Mouse (Mus musculus) intestine, embryonic 15.5 days (tissue): ENCODE data around the gene Echdc3. TPM values are rescaled to one million over a fixed set of nuclear protein-coding genes. Genes with fewer than 3 reads are reported as not detected.

ENCODE experiments used
- ATAC-seq: fragments of 200-750 bp; cut with Nextera tagmentation; 2 replicates; pipeline ENCODE4 v1.8.0; 2017; ENCODE audit warnings: moderate TSS enrichment, moderate library complexity
- H3K27ac ChIP-seq: fragments of 300-500 bp; sonication (generic); 2 replicates; pipeline ENCODE4 v1.5.1; 2015; ENCODE audit warnings: mild to moderate bottlenecking, inconsistent platforms
- H3K27me3 ChIP-seq: fragments of 300-500 bp; sonication (generic); replicated peaks from 2 replicates; pipeline ENCODE4 v1.6.1; 2015; ENCODE audit warnings: inconsistent platforms
- H3K36me3 ChIP-seq: fragments of 300-500 bp; sonication (generic); 2 replicates; pipeline ENCODE4 v1.6.1; 2015; ENCODE audit warnings: inconsistent platforms
- H3K4me1 ChIP-seq: fragments of 300-500 bp; sonication (generic); replicated peaks from 2 replicates; pipeline ENCODE4 v1.6.1; 2015; ENCODE audit warnings: inconsistent platforms
- H3K4me2 ChIP-seq: fragments of 300-500 bp; sonication (generic); replicated peaks from 2 replicates; pipeline ENCODE4 v1.6.1; 2015; ENCODE audit warnings: mild to moderate bottlenecking, inconsistent platforms
- H3K4me3 ChIP-seq: fragments of 300-500 bp; sonication (generic); replicated peaks from 2 replicates; pipeline ENCODE4 v1.5.1; 2015; ENCODE audit warnings: inconsistent platforms
- H3K9ac ChIP-seq: fragments of 300-500 bp; sonication (generic); 2 replicates; pipeline ENCODE4 v1.6.1; 2015; ENCODE audit warnings: inconsistent platforms
- H3K9me3 ChIP-seq: fragments of 300-500 bp; sonication (generic); 2 replicates; pipeline ENCODE4 v1.6.1; 2016; ENCODE audit warnings: inconsistent platforms
- WGBS: fragments of 180-500 bp; shearing (Covaris S2); methylation state at CpG from one replicate; pipeline ENCODE4 v1.1.7; 2015; 5-methylcytosine and 5-hydroxymethylcytosine counted together
- polyA plus RNA-seq: library from polyadenylated mRNA; unstranded; fragments of >200 nt; fragmentation: Nextera tagmentation; extraction: Ambion mirVana; gene quantifications from 2 replicates; pipeline ENCODE4 v1.2.1, GENCODE M21; 2015

The Echdc3 gene
- polyA plus RNA-seq, 1 experiment from 2014 or later: 12.0 TPM

DNA sequence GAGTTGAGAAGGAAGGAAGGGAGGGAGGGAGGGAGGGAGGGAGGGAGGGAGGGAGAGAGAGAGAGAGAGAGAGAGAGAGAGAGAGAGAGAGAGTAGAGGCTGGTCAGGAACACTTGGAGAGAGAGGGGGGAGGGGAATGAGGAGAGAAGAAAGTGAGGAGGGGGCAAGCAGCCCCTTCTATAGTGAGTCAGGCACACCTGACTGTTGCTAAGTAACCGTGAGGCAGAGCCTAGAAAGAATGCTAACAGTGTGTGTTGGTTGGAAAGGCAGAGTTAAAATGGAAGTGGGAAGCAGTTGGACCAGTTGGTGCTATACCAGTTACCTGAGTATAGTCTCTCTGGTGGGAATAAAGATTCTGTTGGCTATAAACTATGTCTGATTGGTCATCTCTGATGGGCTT, 27.2 kb upstream of the Echdc3 start:
- Histone ChIP-seq H3K9ac (no peak overlapping the region), H3K4me2 (no peak overlapping the region), H3K4me1 (no peaks in the 10 kb centered on the region), H3K4me3 (no peak overlapping the region), H3K27me3 (no peaks in the 10 kb centered on the region), H3K36me3 (no peaks in the 10 kb centered on the region), H3K9me3 (no peaks in the 10 kb centered on the region), H3K27ac (no peak overlapping the region)
- ATAC-seq: no peak
- WGBS: 67% methylated on average over 1 of the region's 1 CpGs

- ATAC-seq: no peak
- no peak overlapping the region for H3K27ac ChIP-seq
- WGBS: 63% methylated on average over 4 of the region's 4 CpGs
Measured at GRCm38 (mm10) chr2:6239333-6239732, 26.5 kb upstream of the Echdc3 start.

DNA sequence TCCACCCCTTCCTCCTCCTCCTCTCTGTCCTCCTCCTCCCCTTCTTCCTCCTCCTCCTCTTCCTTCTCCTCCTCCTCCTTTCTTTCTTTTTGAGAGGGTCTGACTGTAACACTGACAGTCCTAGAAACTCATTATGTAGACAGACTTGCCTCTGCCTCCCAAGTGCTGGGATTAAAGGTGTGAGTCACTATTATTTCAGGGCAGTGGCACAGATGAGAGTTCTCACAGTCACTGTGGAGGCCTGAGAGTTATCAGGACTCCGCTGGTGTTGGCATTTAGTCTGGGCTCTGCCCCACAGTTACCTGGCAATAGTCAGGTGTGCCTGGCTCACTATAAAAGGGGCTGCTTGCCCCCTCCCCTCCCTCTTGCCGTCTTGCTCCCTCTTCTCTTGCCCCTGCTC, 25.8 kb upstream of the Echdc3 start:
- no peaks in the 10 kb centered on the region for H3K9me3 ChIP-seq
- no peak overlapping the region for H3K9ac ChIP-seq
- WGBS: 57% methylated on average over 2 of the region's 2 CpGs
- H3K4me3 ChIP-seq: no peak overlapping the region
- H3K4me1 ChIP-seq: no peaks in the 10 kb centered on the region
- H3K27me3 ChIP-seq: no peaks in the 10 kb centered on the region
- no peak overlapping the region for H3K27ac ChIP-seq
- no peak overlapping the region for H3K4me2 ChIP-seq
- peak; percentile 72 for ATAC-seq
- H3K36me3 ChIP-seq: no peaks in the 10 kb centered on the region

More at GRCm38 (mm10) chr2:6239333-6239732, 26.5 kb upstream of the Echdc3 start:
- no peaks in the 10 kb centered on the region for H3K27me3 ChIP-seq
- no peak overlapping the region for H3K4me3 ChIP-seq
- H3K9me3 ChIP-seq: no peaks in the 10 kb centered on the region
- no peak overlapping the region for H3K4me2 ChIP-seq
- no peaks in the 10 kb centered on the region for H3K36me3 ChIP-seq
- H3K9ac ChIP-seq: no peak overlapping the region
- H3K4me1 ChIP-seq: no peaks in the 10 kb centered on the region

DNA sequence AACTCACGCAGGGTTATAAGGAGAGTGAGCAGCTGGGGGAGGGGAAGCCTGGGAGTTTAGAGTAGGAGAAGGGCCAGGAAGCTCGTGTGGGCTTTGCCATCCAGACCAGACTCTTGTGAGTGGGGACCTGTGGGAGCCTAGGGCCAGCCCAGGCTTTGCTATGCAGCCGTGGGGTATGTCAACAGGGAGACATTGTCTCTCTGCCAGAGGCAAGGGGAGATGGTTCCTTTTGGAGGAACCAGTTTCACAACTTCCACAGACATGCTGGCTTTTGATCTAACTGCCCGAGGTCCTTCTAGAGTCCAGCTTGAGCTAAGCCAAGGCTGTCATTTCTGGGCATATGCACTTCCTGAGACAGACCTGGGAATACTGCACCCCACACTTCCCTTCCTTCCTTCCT, 25.4 kb upstream of the Echdc3 start:
- H3K9ac ChIP-seq: no peak overlapping the region
- no peaks in the 10 kb centered on the region for H3K36me3 ChIP-seq
- no peak overlapping the region for H3K27ac ChIP-seq
- no peak overlapping the region for H3K4me3 ChIP-seq
- peak; percentile 48 for ATAC-seq
- no peak overlapping the region for H3K4me2 ChIP-seq
- WGBS: 48% methylated on average over 4 of the region's 4 CpGs
- no peaks in the 10 kb centered on the region for H3K4me1 ChIP-seq
- H3K27me3 ChIP-seq: no peaks in the 10 kb centered on the region
- H3K9me3 ChIP-seq: no peaks in the 10 kb centered on the region

GRCm38 (mm10) chr2:6233353-6233752, 20.5 kb upstream of the Echdc3 start:
- H3K36me3 ChIP-seq: no peaks in the 10 kb centered on the region
- 57% methylated on average over 6 of the region's 6 CpGs for WGBS
- no peak for ATAC-seq
- no peaks in the 10 kb centered on the region for H3K9me3 ChIP-seq
- no peak overlapping the region for H3K4me2 ChIP-seq
- no peak overlapping the region for H3K4me3 ChIP-seq
- H3K27me3 ChIP-seq: no peaks in the 10 kb centered on the region
- H3K4me1 ChIP-seq: no peaks in the 10 kb centered on the region
- no peak overlapping the region for H3K9ac ChIP-seq
- H3K27ac ChIP-seq: no peak overlapping the region

DNA sequence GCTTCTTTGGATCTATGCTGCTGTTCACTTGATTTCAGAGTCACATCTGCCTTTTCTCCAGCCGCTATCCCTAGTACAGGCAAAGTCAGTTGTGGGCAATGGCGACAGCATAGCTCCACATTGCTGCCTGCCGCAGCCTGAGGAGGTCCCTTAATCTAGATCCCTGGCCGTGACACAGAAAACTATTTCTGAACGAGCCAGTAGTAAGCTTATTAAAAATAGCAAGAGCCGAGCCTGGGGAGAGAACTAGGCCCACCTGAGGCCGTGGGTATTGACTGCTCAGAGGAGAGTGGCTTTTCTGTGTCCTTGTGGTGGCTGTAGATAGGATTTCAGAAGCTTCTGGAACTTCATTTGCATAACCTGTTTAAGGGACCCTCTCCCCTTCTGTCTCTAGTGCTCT, 19.9 kb upstream of the Echdc3 start:
- no peak for ATAC-seq
- H3K4me3 ChIP-seq: no peak overlapping the region
- H3K4me2 ChIP-seq: no peak overlapping the region
- no peaks in the 10 kb centered on the region for H3K9me3 ChIP-seq
- 81% methylated on average over 7 of the region's 7 CpGs for WGBS
- H3K4me1 ChIP-seq: no peaks in the 10 kb centered on the region
- no peaks in the 10 kb centered on the region for H3K27me3 ChIP-seq
- no peak overlapping the region for H3K27ac ChIP-seq
- H3K9ac ChIP-seq: no peak overlapping the region
- no peaks in the 10 kb centered on the region for H3K36me3 ChIP-seq

- no peaks in the 10 kb centered on the region for H3K9me3 ChIP-seq
- 0 out of 2 replicates have a peak, but pooled peaks cover 3% of the 10 kb centered on the region for H3K4me1 ChIP-seq
- WGBS: 77% methylated on average over 6 of the region's 6 CpGs
- H3K36me3 ChIP-seq: no peaks in the 10 kb centered on the region
- H3K27ac ChIP-seq: no peak overlapping the region
- H3K4me2 ChIP-seq: no peak overlapping the region
- no peak overlapping the region for H3K4me3 ChIP-seq
- ATAC-seq: no peak
- no peak overlapping the region for H3K9ac ChIP-seq
- H3K27me3 ChIP-seq: no peaks in the 10 kb centered on the region
Measured at GRCm38 (mm10) chr2:6230865-6231264, 18.0 kb upstream of the Echdc3 start.

- 71% methylated on average over 5 of the region's 5 CpGs for WGBS
- H3K27me3 ChIP-seq: no peaks in the 10 kb centered on the region
- ATAC-seq: no peak
Measured at GRCm38 (mm10) chr2:6229597-6230290, 16.9 kb upstream of the Echdc3 start.

DNA sequence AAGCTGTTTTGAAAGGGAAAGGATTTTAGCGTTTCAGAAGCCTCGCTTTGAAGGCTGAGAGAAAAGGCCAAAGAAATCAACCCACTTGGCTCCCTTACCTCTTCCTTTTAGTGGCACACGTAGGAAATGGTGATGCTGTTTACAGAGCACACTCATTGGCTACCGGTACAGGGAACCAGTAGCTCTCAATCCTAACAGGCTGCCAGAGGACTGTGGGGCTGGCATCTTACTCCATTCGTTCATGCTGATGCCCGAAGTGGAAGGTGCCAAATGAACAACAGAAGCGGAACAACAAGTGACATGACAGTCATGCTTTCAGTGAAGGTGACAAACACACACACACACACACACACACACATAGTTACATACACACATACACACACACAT, 14.2 kb upstream of the Echdc3 start:
- no peaks in the 10 kb centered on the region for H3K27me3 ChIP-seq
- WGBS: 85% methylated on average over 7 of the region's 7 CpGs
- H3K4me1 ChIP-seq: 0 out of 2 replicates have a peak, but pooled peaks cover 3% of the 10 kb centered on the region
- ATAC-seq: no peak
- H3K4me2 ChIP-seq: no peak overlapping the region
- no peaks in the 10 kb centered on the region for H3K9me3 ChIP-seq
- H3K27ac ChIP-seq: no peak overlapping the region
- no peaks in the 10 kb centered on the region for H3K36me3 ChIP-seq
- no peak overlapping the region for H3K4me3 ChIP-seq
- no peak overlapping the region for H3K9ac ChIP-seq

More at GRCm38 (mm10) chr2:6229597-6230290, 16.9 kb upstream of the Echdc3 start:
- Histone ChIP-seq H3K36me3 (no peaks in the 10 kb centered on the region), H3K9ac (no peak overlapping the region), H3K4me2 (no peak overlapping the region), H3K4me1 (0 out of 2 replicates have a peak, but pooled peaks cover 3% of the 10 kb centered on the region), H3K4me3 (no peak overlapping the region), H3K9me3 (no peaks in the 10 kb centered on the region), H3K27ac (no peak overlapping the region)

GRCm38 (mm10) chr2:6226361-6227058, 13.7 kb upstream of the Echdc3 start:
- Histone ChIP-seq H3K4me1 (0 out of 2 replicates have a peak, but pooled peaks cover 3% of the 10 kb centered on the region), H3K9ac (no peak overlapping the region), H3K4me2 (no peak overlapping the region), H3K4me3 (no peak overlapping the region), H3K9me3 (no peaks in the 10 kb centered on the region), H3K36me3 (no peaks in the 10 kb centered on the region), H3K27ac (no peak overlapping the region), H3K27me3 (no peaks in the 10 kb centered on the region)
- no peak for ATAC-seq
- WGBS: 78% methylated on average over 10 of the region's 10 CpGs

DNA sequence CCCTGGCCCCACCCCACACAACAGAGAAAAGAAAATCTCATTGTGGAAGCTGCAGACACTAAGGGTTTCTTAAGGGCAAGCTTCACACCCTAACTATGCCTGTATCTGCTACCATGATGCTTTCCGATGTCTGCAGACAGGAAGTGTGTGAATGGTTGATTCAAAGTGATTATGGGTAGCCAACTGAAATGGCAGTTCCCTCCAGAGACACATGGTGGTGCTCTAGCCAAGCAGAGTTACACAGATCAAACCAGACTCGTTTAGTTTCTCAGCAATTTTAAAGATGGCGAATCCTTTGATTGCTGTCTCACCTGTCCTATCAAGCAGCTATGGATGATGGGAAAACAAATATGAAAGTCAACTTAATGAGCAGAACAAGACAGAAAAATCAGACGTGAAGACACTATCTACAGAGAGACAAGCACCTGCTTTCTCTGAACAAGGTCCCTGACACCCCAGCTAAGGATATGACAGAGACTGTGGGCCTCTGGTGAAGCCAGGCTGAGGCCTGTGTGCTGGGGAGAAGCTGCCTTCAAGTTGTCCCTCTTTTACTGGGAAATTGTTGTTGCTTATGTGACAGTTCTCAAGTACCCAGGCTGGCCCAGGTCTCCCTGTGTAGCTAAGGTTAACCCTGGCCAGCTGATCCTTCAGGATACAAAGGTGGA, 7.4 kb upstream of the Echdc3 start:
- Histone ChIP-seq H3K9me3 (no peaks in the 10 kb centered on the region), H3K4me1 (no peaks in the 10 kb centered on the region), H3K4me2 (no peak overlapping the region), H3K27me3 (no peaks in the 10 kb centered on the region), H3K36me3 (no peaks in the 10 kb centered on the region), H3K9ac (no peak overlapping the region), H3K27ac (no peak overlapping the region), H3K4me3 (no peak overlapping the region)
- WGBS: 13% methylated on average over 4 of the region's 4 CpGs
- ATAC-seq: peak; percentile 83

DNA sequence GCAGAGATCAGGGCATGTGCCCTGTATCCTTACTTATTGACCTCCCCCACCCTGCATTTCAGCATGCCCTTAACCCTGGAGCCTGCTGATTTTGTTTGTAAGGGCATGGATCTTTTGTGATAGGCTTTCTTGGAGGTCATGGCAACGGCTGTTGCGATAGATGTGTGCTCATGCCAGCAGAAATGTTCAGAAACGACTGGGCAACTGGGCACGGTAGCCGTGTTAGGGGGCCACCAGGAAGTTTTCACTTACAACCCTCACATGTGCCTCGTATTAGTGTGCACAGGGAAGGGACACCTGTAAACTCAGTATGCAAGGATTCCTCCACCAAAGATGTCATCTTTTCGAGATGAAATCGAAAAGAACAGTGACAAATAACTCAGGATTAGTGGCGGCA, 508 bp downstream of the Echdc3 start:
- Histone ChIP-seq H3K27ac (peak overlapping the region; percentile 92), H3K27me3 (no peaks in the 10 kb centered on the region), H3K9me3 (no peaks in the 10 kb centered on the region), H3K9ac (peak overlapping the region; percentile 59), H3K36me3 (no peaks in the 10 kb centered on the region), H3K4me2 (peak overlapping the region; percentile 87), H3K4me1 (peaks cover 6% of the 10 kb centered on the region; the same call in 1 of the 2 replicates), H3K4me3 (peak overlapping the region; percentile 42)
- peak; percentile 61 for ATAC-seq
- 29% methylated on average over 9 of the region's 9 CpGs for WGBS
